Mouse (Mus musculus) liver, embryonic 14.5 days (tissue): Measurements from ENCODE around the gene Hspa4.

Experiments used
- CTCF ChIP-seq: IDR thresholded peaks from 2 replicates; pipeline ENCODE4 v1.5.1; 2016; ENCODE audit warnings: antibody characterized with exemption, low read depth, control low read depth
- EP300 ChIP-seq: IDR thresholded peaks from 2 replicates; pipeline ENCODE4 v1.6.1; 2016; ENCODE audit warnings: antibody characterized with exemption, low read depth

GRCm38 (mm10) chr11:53336182-53336571 is 35.9 kb upstream of the Hspa4 start:
- no peak for TF ChIP-seq CTCF
- TF ChIP-seq EP300, result no peak
